Mouse (Mus musculus): ENCODE results near the gene Syt3. TPM values are rescaled to one million over a fixed set of nuclear protein-coding genes. Genes with fewer than 3 reads are reported as not detected.

The Syt3 gene
- polyA plus RNA-seq, 1 experiment = not detected

- H3K36me3 ChIP-seq (ENCODE audit: control insufficient read depth, insufficient read depth) = no peaks in the 10 kb centered on the region
- TF ChIP-seq REST (IDR thresholded peaks at IDR 0.05; ENCODE audit: insufficient read depth, insufficient read length) (no peak), POLR2AphosphoS2 (IDR thresholded peaks at IDR 0.05; ENCODE audit: insufficient read length, low read depth) (no peak), SRF (IDR thresholded peaks at IDR 0.05; ENCODE audit: control insufficient read depth, insufficient read length, low read depth) (no peak), USF1 (IDR thresholded peaks at IDR 0.05; ENCODE audit: low read depth) (no peak), E2F4 (IDR thresholded peaks at IDR 0.05; ENCODE audit: insufficient read depth) (no peak), TCF3 (IDR thresholded peaks at IDR 0.05; ENCODE audit: insufficient read length, low read depth) (no peak), TCF12 (IDR thresholded peaks at IDR 0.05; ENCODE audit: insufficient read depth, poor library complexity, severe bottlenecking) (no peak), POLR2A (IDR thresholded peaks at IDR 0.05; ENCODE audit: insufficient read length, low read depth) (no peak), MYOG (IDR thresholded peaks at IDR 0.05; ENCODE audit: control insufficient read depth in 1 of 3, insufficient read depth in 1 of 3, insufficient read length in 2 of 3, low read depth in 2 of 3) (no peak), MYOD1 (IDR thresholded peaks at IDR 0.05; ENCODE audit: control insufficient read depth in 1 of 3, insufficient read length in 2 of 3, low read depth in 2 of 3) (no peak), CEBPB (IDR thresholded peaks at IDR 0.05; ENCODE audit: insufficient read depth, poor library complexity, severe bottlenecking) (no peak), MAX (IDR thresholded peaks at IDR 0.05; ENCODE audit: low read depth) (no peak)
- H3K27me3 ChIP-seq (ENCODE audit: control insufficient read depth, insufficient read depth, insufficient read length) = peaks cover 95% of the 10 kb centered on the region
- no peak overlapping the region for H3K4me2 ChIP-seq (ENCODE audit: low read depth)
- no peak overlapping the region for H3K4me3 ChIP-seq
- H3ac ChIP-seq (ENCODE audit: control insufficient read depth, insufficient read length) = no peak overlapping the region
- no peaks in the 10 kb centered on the region for H3K79me2 ChIP-seq (ENCODE audit: control insufficient read depth, insufficient read depth)
These were observed 31.8 kb upstream of the Syt3 start for GRCm38 (mm10) chr7:44351881-44352749.

- no peak overlapping the region for H3ac ChIP-seq (ENCODE audit: control insufficient read depth, insufficient read length)
- no peak overlapping the region for H3K4me2 ChIP-seq (ENCODE audit: low read depth)
- H3K4me3 ChIP-seq = no peak overlapping the region
These were observed 30.9 kb upstream of the Syt3 start for GRCm38 (mm10) chr7:44352750-44353600.

GRCm38 (mm10) chr7:44353601-44354340 is 30.1 kb upstream of the Syt3 start:
- Histone ChIP-seq H3K79me2 (ENCODE audit: control insufficient read depth, insufficient read depth) (no peaks in the 10 kb centered on the region), H3K4me2 (ENCODE audit: low read depth) (no peak overlapping the region), H3K27me3 (ENCODE audit: control insufficient read depth, insufficient read depth, insufficient read length) (peaks cover 96% of the 10 kb centered on the region), H3K4me3 (no peak overlapping the region), H3ac (ENCODE audit: control insufficient read depth, insufficient read length) (no peak overlapping the region), H3K36me3 (ENCODE audit: control insufficient read depth, insufficient read depth) (no peaks in the 10 kb centered on the region)
- TF ChIP-seq CEBPB (IDR thresholded peaks at IDR 0.05; ENCODE audit: insufficient read depth, poor library complexity, severe bottlenecking) (no peak), SRF (IDR thresholded peaks at IDR 0.05; ENCODE audit: control insufficient read depth, insufficient read length, low read depth) (no peak), TCF3 (IDR thresholded peaks at IDR 0.05; ENCODE audit: insufficient read length, low read depth) (no peak), E2F4 (IDR thresholded peaks at IDR 0.05; ENCODE audit: insufficient read depth) (no peak), MYOG (IDR thresholded peaks at IDR 0.05; ENCODE audit: control insufficient read depth in 1 of 3, insufficient read depth in 1 of 3, insufficient read length in 2 of 3, low read depth in 2 of 3) (no peak), MYOD1 (IDR thresholded peaks at IDR 0.05; ENCODE audit: control insufficient read depth in 1 of 3, insufficient read length in 2 of 3, low read depth in 2 of 3) (no peak), USF1 (IDR thresholded peaks at IDR 0.05; ENCODE audit: low read depth) (no peak), TCF12 (IDR thresholded peaks at IDR 0.05; ENCODE audit: insufficient read depth, poor library complexity, severe bottlenecking) (no peak), REST (IDR thresholded peaks at IDR 0.05; ENCODE audit: insufficient read depth, insufficient read length) (no peak)

More at GRCm38 (mm10) chr7:44352750-44353600, 30.9 kb upstream of the Syt3 start:
- TF ChIP-seq TCF3 (IDR thresholded peaks at IDR 0.05; ENCODE audit: insufficient read length, low read depth) (no peak), TCF12 (IDR thresholded peaks at IDR 0.05; ENCODE audit: insufficient read depth, poor library complexity, severe bottlenecking) (no peak), MYOD1 (IDR thresholded peaks at IDR 0.05; ENCODE audit: control insufficient read depth in 1 of 3, insufficient read length in 2 of 3, low read depth in 2 of 3) (no peak), MAX (IDR thresholded peaks at IDR 0.05; ENCODE audit: low read depth) (no peak), REST (IDR thresholded peaks at IDR 0.05; ENCODE audit: insufficient read depth, insufficient read length) (no peak), E2F4 (IDR thresholded peaks at IDR 0.05; ENCODE audit: insufficient read depth) (no peak), POLR2AphosphoS2 (IDR thresholded peaks at IDR 0.05; ENCODE audit: insufficient read length, low read depth) (no peak), CEBPB (IDR thresholded peaks at IDR 0.05; ENCODE audit: insufficient read depth, poor library complexity, severe bottlenecking) (no peak), USF1 (IDR thresholded peaks at IDR 0.05; ENCODE audit: low read depth) (no peak), POLR2A (IDR thresholded peaks at IDR 0.05; ENCODE audit: insufficient read length, low read depth) (no peak), MYOG (IDR thresholded peaks at IDR 0.05; ENCODE audit: control insufficient read depth in 1 of 3, insufficient read depth in 1 of 3, insufficient read length in 2 of 3, low read depth in 2 of 3) (no peak), SRF (IDR thresholded peaks at IDR 0.05; ENCODE audit: control insufficient read depth, insufficient read length, low read depth) (no peak)
- Histone ChIP-seq H3K27me3 (ENCODE audit: control insufficient read depth, insufficient read depth, insufficient read length) (peaks cover 96% of the 10 kb centered on the region), H3K79me2 (ENCODE audit: control insufficient read depth, insufficient read depth) (no peaks in the 10 kb centered on the region), H3K36me3 (ENCODE audit: control insufficient read depth, insufficient read depth) (no peaks in the 10 kb centered on the region)

GRCm38 (mm10) chr7:44355411-44355810 is 28.5 kb upstream of the Syt3 start:
- H3ac ChIP-seq (ENCODE audit: control insufficient read depth, insufficient read length) = no peak overlapping the region
- H3K27me3 ChIP-seq (ENCODE audit: control insufficient read depth, insufficient read depth, insufficient read length) = peaks cover 94% of the 10 kb centered on the region
- no peaks in the 10 kb centered on the region for H3K79me2 ChIP-seq (ENCODE audit: control insufficient read depth, insufficient read depth)
- no peak overlapping the region for H3K4me2 ChIP-seq (ENCODE audit: low read depth)
- H3K4me3 ChIP-seq = no peak overlapping the region
- TF ChIP-seq REST (IDR thresholded peaks at IDR 0.05; ENCODE audit: insufficient read depth, insufficient read length) (no peak), MYOG (IDR thresholded peaks at IDR 0.05; ENCODE audit: control insufficient read depth in 1 of 3, insufficient read depth in 1 of 3, insufficient read length in 2 of 3, low read depth in 2 of 3) (no peak)
- H3K36me3 ChIP-seq (ENCODE audit: control insufficient read depth, insufficient read depth) = no peaks in the 10 kb centered on the region

Measured in myocyte (in vitro differentiated cells).